Mouse (Mus musculus) C2C12 (cell line): ENCODE results near the gene Capn2. TPM values are rescaled to one million over a fixed set of nuclear protein-coding genes. Genes with fewer than 3 reads are reported as not detected.

Experiments
- H3K27me3 ChIP-seq: one replicate; pipeline ENCODE4 v1.6.1; 2011; ENCODE audit not compliant: control insufficient read depth, insufficient read depth, insufficient read length
- H3K36me3 ChIP-seq: one replicate; pipeline ENCODE4 v1.6.1; 2011; ENCODE audit not compliant: control insufficient read depth, insufficient read depth
- H3K4me3 ChIP-seq: one replicate; pipeline ENCODE4 v1.5.1; 2011; ENCODE audit warnings: mild to moderate bottlenecking, control low read depth; ENCODE audit not compliant: poor library complexity, insufficient read depth, severe bottlenecking
- H3K79me2 ChIP-seq: one replicate; pipeline ENCODE4 v1.6.1; 2011; ENCODE audit not compliant: control insufficient read depth, insufficient read depth
- H3K79me3 ChIP-seq: one replicate; pipeline ENCODE4 v1.6.1; 2011; ENCODE audit warnings: low read depth, control low read depth
- H3ac ChIP-seq: one replicate; pipeline ENCODE3; 2011; ENCODE audit warnings: low read depth; ENCODE audit not compliant: control insufficient read depth, insufficient read length
- CEBPB ChIP-seq: IDR thresholded peaks from one replicate; pipeline ENCODE4 v1.6.1; 2011; ENCODE audit warnings: low read depth, mild to moderate bottlenecking, control low read depth, moderate library complexity
- CTCF ChIP-seq: IDR thresholded peaks from one replicate; pipeline ENCODE4 v1.5.1; 2011; ENCODE audit not compliant: control insufficient read depth, insufficient read depth, insufficient read length
- FOSL1 ChIP-seq: IDR thresholded peaks from one replicate; pipeline ENCODE4 v1.8.0; 2011; ENCODE audit warnings: mild to moderate bottlenecking, low read length; ENCODE audit not compliant: poor library complexity, insufficient read depth, severe bottlenecking
- MAX ChIP-seq: IDR thresholded peaks from one replicate; pipeline ENCODE4 v1.6.1; 2011; ENCODE audit warnings: mild to moderate bottlenecking, control low read depth
- MYOD1 ChIP-seq: IDR thresholded peaks from one replicate; pipeline ENCODE4 v1.6.1; 2011; ENCODE audit warnings: low read depth; ENCODE audit not compliant: control insufficient read depth, insufficient read length
- MYOG ChIP-seq: IDR thresholded peaks from one replicate; pipeline ENCODE4 v1.6.1; 2011; ENCODE audit not compliant: control insufficient read depth, insufficient read length; ENCODE audit errors: extremely low read depth
- USF1 ChIP-seq: IDR thresholded peaks from one replicate; pipeline ENCODE4 v1.6.1; 2011; ENCODE audit warnings: low read depth, mild to moderate bottlenecking, control low read depth, moderate library complexity
- polyA plus RNA-seq: library from polyadenylated mRNA; unstranded; fragments of >200 nt; fragmentation: generic; extraction: Trizol; gene quantifications from one replicate; pipeline ENCODE4 v1.2.1, GENCODE M21; 2012; ENCODE audit warnings: missing spikeins

The Capn2 gene
- polyA plus RNA-seq, 1 experiment, result 171 TPM

DNA sequence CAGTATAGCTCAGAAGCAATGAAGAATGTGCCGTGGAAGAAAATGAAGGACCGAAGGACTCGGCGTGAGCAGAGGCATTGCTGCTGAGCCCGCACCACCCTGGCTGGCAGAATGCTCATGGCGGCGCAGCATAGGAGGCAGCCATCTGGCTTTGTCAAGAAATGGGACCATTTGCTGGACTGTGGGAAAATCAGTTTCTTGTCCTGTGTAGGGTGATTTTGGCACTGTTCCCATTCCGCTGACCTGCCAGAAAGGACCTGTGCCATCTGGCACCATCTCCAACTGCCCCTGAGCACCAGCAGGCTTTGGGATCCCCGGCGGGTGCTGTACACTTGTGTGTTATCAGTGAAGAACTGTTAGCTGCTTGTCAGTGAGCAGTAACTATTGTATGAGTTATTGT is 55.6 kb downstream of the Capn2 start:
- TF ChIP-seq MYOD1 (no peak), MYOG (no peak), USF1 (no peak), FOSL1 (no peak), CTCF (no peak)
- Histone ChIP-seq H3K36me3 (peaks cover 34% of the 10 kb centered on the region), H3ac (no peak overlapping the region), H3K79me2 (no peaks in the 10 kb centered on the region), H3K27me3 (no peaks in the 10 kb centered on the region), H3K4me3 (no peak overlapping the region), H3K79me3 (no peaks in the 10 kb centered on the region)

DNA sequence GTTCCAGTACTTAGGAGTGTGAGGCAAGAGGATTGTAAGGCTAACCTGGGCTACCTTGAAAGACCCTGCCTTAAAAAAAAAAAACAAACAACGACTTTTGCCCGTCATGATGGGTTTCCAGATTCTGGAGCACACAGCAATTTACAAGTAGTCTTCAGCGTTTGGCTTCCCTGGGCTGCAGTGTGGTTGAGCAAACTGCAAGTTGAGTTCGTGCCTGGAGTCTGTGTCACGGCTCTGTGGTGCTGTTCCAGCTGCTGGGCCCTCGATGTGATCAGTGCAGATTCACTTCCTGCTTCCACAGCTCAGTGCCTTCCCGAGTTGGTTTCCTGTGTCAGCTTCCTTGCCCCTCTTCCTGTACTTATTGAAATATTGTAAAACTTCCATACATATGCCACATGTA is 56.1 kb downstream of the Capn2 start:
- no peak for TF ChIP-seq MAX
- no peaks in the 10 kb centered on the region for H3K79me3 ChIP-seq
- no peak overlapping the region for H3ac ChIP-seq
- H3K4me3 ChIP-seq, result no peak overlapping the region
- H3K79me2 ChIP-seq, result no peaks in the 10 kb centered on the region
- no peaks in the 10 kb centered on the region for H3K27me3 ChIP-seq
- peaks cover 32% of the 10 kb centered on the region for H3K36me3 ChIP-seq

DNA sequence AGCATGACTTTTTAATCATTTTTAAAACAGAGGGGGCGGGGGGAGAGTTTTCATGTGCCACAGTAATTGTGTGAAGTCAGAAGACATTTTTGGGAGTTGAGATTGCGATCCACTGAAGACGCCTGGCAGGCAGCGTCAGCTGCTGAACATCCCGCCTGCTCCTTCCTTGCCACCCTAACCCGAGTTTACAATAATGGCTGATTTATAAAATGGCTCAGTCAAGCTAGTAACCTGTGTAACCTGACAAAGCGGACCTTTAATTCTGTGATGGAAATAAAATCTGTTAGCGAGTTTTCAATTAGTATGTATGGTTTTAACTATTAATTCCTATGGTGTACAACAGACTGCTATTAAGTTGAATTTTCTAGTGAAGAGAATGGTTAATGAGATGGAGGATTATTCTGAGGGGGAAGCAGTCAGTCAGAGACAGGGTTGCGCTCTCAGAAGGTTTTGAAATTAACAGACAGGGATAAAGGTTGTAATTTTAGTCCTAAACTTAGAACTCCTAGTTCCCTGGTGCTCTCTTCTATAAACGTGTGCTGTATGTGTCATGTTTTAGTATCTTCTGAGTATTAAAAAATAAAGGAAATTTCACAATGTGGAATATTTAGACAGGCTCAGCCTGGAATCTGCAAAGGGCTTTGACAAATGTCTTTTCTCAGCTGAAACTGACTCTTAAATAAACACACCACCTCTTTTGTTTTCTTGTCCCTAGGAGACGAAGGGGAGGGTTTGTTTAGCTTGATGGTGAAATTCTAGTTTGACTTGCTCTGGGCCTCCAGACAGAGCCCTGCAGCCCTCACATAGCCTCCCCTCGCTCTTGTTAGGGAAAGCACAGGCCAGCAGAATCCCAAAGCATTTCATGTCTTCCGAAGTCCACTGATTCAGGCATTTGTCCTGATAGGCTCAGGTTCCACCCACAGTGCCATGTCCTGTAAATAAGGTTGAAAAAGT is 56.8 kb downstream of the Capn2 start:
- Histone ChIP-seq H3K36me3 (peaks cover 35% of the 10 kb centered on the region), H3ac (no peak overlapping the region), H3K79me2 (no peaks in the 10 kb centered on the region), H3K27me3 (no peaks in the 10 kb centered on the region), H3K79me3 (no peaks in the 10 kb centered on the region), H3K4me3 (no peak overlapping the region)
- no peak for TF ChIP-seq MYOD1
- no peak for TF ChIP-seq CEBPB
- no peak for TF ChIP-seq MAX
- TF ChIP-seq MYOG, result no peak
- no peak for TF ChIP-seq USF1
- no peak for TF ChIP-seq FOSL1
- no peak for TF ChIP-seq CTCF

DNA sequence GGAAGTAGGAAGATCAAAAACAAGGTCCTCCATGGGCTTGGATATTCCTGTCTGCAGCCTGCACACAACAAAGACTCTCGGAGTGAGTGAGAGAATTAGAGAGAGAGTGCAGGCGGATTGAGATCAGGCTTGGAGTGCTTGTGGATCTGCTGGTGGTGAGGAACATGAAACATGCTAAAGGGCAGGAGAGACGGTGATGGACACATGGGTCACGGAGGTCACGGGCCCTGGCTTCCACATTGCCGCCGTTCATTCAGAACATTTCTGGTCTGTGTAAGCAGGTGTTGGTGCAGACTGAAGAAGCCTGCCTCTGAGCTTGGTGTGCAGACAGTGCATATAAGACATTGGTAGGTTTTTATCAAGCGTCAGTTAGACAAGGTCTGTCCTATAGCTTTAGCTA is 58.0 kb downstream of the Capn2 start:
- Histone ChIP-seq H3K4me3 (no peak overlapping the region), H3K27me3 (no peaks in the 10 kb centered on the region), H3K36me3 (peaks cover 43% of the 10 kb centered on the region), H3K79me3 (no peaks in the 10 kb centered on the region), H3K79me2 (no peaks in the 10 kb centered on the region), H3ac (no peak overlapping the region)
- TF ChIP-seq MYOD1 (no peak), USF1 (no peak), MYOG (no peak), FOSL1 (no peak), CTCF (no peak), MAX (no peak), CEBPB (no peak)

GRCm38 (mm10) chr1:182458556-182458955 is 58.9 kb downstream of the Capn2 start:
- Histone ChIP-seq H3ac (no peak overlapping the region), H3K79me3 (no peaks in the 10 kb centered on the region), H3K4me3 (no peak overlapping the region), H3K27me3 (no peaks in the 10 kb centered on the region), H3K36me3 (peaks cover 51% of the 10 kb centered on the region), H3K79me2 (no peaks in the 10 kb centered on the region)
- TF ChIP-seq MYOG (no peak), MYOD1 (no peak)

DNA sequence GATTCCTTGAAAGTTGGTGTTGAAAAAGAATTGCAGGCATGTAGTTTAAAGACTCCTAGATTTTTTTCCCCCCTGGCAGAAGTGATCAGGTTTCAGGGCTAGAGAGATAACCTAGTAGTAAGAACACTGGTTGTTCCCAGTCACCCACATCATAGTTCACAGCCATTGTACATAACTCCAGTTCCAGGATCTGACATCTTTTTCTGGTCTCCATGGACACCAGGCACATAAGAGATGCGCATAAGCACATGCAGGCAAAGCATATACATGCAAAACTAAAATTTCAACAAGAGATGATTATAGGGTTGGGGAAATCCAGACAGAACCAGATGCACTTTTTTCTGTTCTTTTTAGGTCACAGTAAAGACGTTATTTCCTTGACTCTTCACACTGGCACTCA is 62.3 kb downstream of the Capn2 start:
- no peaks in the 10 kb centered on the region for H3K27me3 ChIP-seq
- H3K79me2 ChIP-seq, result no peaks in the 10 kb centered on the region
- H3ac ChIP-seq, result no peak overlapping the region
- TF ChIP-seq USF1, result no peak
- peaks cover 65% of the 10 kb centered on the region for H3K36me3 ChIP-seq
- H3K79me3 ChIP-seq, result no peaks in the 10 kb centered on the region
- no peak overlapping the region for H3K4me3 ChIP-seq
